Comparison of ENCODE assay signal across 8 mouse cellular contexts in genomic region chr15:94325509-94326181, GRCm38 (mm10).
A peak's percentile ranks its signal among the peaks of the same experiment; 100 is the strongest.
DNase-seq lines count a peak whose midpoint lies in the region; ATAC-seq and TF ChIP-seq lines count a peak whose summit lies in the region.

No protein-coding gene starts in this region.

- H3K36me3 ChIP-seq in heart, embryonic 13.5 days = 0 out of 2 replicates have a peak, but pooled peaks cover 5% of the 10 kb centered on the region
- no peaks in the 10 kb centered on the region for H3K36me3 ChIP-seq in limb, embryonic 13.5 days

- H3K4me3 ChIP-seq in cerebellum, adult 2 months (replicated peaks; ENCODE audit: insufficient read depth, low read depth, low read length) = no peak overlapping the region
- no peak overlapping the region for H3K4me3 ChIP-seq in heart, embryonic 13.5 days
- no peak overlapping the region for H3K4me3 ChIP-seq in limb, embryonic 13.5 days

- H3K9ac ChIP-seq in heart, embryonic 13.5 days = 0 out of 2 replicates have a peak overlapping the region, but pooled peaks have one; percentile 44
- no peak overlapping the region for H3K9ac ChIP-seq in limb, embryonic 13.5 days

- TF ChIP-seq CTCF in cerebellum, adult 2 months (IDR thresholded peaks at IDR 0.05; ENCODE audit: borderline replicate concordance, insufficient read depth, low read depth, low read length) = no peak

- peak overlapping the region; percentile 27 for H3K4me2 ChIP-seq in heart, embryonic 13.5 days
- H3K4me2 ChIP-seq in limb, embryonic 13.5 days (replicated peaks) = peak overlapping the region; percentile 9; the same call in 1 of the 2 replicates

- H3K27ac ChIP-seq in cerebellum, adult 2 months (ENCODE audit: insufficient read depth, low read length) = no peak overlapping the region
- peak overlapping the region; percentile 67 for H3K27ac ChIP-seq in heart, embryonic 13.5 days (replicated peaks)
- H3K27ac ChIP-seq in limb, embryonic 13.5 days = no peak overlapping the region

- no peak for TF ChIP-seq POLR2A in cerebellum, adult 2 months (IDR thresholded peaks at IDR 0.05; ENCODE audit: borderline replicate concordance, insufficient read depth, low read length)

- H3K4me1 ChIP-seq in cerebellum, adult 2 months (ENCODE audit: control insufficient read depth, insufficient read depth, low read length) = no peaks in the 10 kb centered on the region
- peaks cover 22% of the 10 kb centered on the region for H3K4me1 ChIP-seq in heart, embryonic 13.5 days
- H3K4me1 ChIP-seq in limb, embryonic 13.5 days = peaks cover 22% of the 10 kb centered on the region

- no peaks in the 10 kb centered on the region for H3K27me3 ChIP-seq in cerebellum, adult 2 months (ENCODE audit: control insufficient read depth, insufficient read depth, low read length)
- H3K27me3 ChIP-seq in heart, embryonic 13.5 days (replicated peaks) = no peaks in the 10 kb centered on the region
- peaks cover 4% of the 10 kb centered on the region; the same call in 1 of the 2 replicates for H3K27me3 ChIP-seq in limb, embryonic 13.5 days

- H3K9me3 ChIP-seq in heart, embryonic 13.5 days = no peaks in the 10 kb centered on the region
- H3K9me3 ChIP-seq in limb, embryonic 13.5 days = no peaks in the 10 kb centered on the region

- peak; percentile 10 to 15 for DNase-seq in cerebellum, adult 2 months
- DNase-seq in cerebellum, adult 9-10 months = no peak
- DNase-seq in right cerebral cortex, postnatal 14 days = peak; percentile 32
- no peak for DNase-seq in right cerebral cortex, postnatal 36 days (ENCODE audit: low spot score in 2 of 2)
- DNase-seq in testis, postnatal 10 days (ENCODE audit: low spot score) = peak; percentile 75
- no peak for DNase-seq in thymus, postnatal 14 days

- 41% methylated on average over 13 of the region's 13 CpGs for WGBS in cerebellum, adult 2 months
- WGBS in heart, embryonic 13.5 days = 32% methylated on average over 13 of the region's 13 CpGs
- 35% methylated on average over 13 of the region's 13 CpGs for WGBS in limb, embryonic 13.5 days

- ATAC-seq in heart, embryonic 13.5 days (ENCODE audit: extremely low read depth, insufficient number of reproducible peaks, low FRiP score, low TSS enrichment) = no peak
- ATAC-seq in limb, embryonic 13.5 days (ENCODE audit: low FRiP score, low read depth) = peak; percentile 83

Comparison
In these comparisons a context has a peak if more than half of its experiments do, and no peak if none do; other contexts are left out.
1. DNase-seq: peak in cerebellum, adult 2 months (2 of 2), right cerebral cortex, postnatal 14 days (single experiment) and testis, postnatal 10 days (single experiment); none in cerebellum, adult 9-10 months (single experiment), right cerebral cortex, postnatal 36 days (0 of 2) and thymus, postnatal 14 days (single experiment).